Mouse (Mus musculus): ENCODE measurements at regions not wholly inside any gene's neighbourhood (a gene's known extent, or its start where the extent isn't known, plus 50 kb on each side); places are given as distances from the start of the nearest gene placed in this dataset.
"Not testable (repeated sequence)": the region's sequence is repeated elsewhere in the genome, so short reads cannot be mapped to it uniquely, and the experiment has no call there.

DNA sequence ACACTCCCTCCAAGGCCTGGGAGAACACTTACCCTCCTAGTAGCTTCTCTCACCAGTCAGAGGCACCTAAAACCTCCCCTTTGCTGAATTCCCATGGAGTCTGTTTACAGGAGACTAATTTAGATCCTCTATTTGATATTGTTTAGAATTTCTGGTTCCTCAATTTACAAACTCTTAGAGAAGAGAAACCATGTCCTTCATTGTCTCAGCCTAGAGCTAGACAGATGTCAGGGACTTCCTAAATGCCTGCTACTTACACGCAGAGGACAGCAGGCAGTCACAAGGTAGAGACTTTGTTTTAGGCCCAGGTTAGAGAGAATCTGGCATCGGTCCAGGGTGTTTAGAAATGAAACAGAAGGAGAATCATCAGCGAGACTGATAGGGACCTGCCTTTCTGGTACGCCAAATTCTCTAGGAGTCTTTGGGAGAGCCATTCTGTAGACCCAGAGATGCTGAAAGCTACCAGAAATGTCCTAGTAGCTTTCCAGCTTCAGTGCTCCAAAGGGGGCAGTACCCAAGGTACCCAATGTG lies 238.3 kb upstream of the Jarid2 start:
- WGBS = 40% methylated on average over 4 of the region's 4 CpGs
- no peak for ATAC-seq (ENCODE audit: insufficient number of reproducible peaks, insufficient read depth, low FRiP score, low read depth)

DNA sequence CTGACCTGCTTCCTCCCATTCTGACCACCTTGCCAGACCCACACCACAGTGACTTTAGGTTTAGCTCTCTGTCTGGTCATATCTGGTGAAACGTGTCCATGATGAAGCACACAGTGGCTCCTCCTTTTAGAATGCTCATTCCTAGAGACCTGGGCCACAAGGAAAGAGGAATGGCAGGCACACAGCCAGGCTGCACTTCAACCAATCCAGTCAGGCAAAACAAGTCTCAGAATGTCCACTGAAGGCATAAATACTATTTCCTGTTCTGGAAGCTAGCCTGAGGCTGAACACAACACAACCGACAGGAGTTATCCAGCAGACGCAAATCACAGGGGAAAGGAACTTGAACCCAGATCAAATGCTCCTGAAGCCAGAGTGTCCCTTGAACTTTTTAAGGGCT lies 235.4 kb upstream of the Jarid2 start:
- H3K36me3 ChIP-seq (ENCODE audit: control insufficient read depth, insufficient read depth, low read length) = no peaks in the 10 kb centered on the region
- H3K27ac ChIP-seq (replicated peaks in 1 of 2; ENCODE audit: control insufficient read depth in 1 of 2, insufficient read depth in 1 of 2, low read depth in 2 of 2, low read length in 2 of 2) = no peak overlapping the region
- 48% methylated on average over 3 of the region's 3 CpGs for WGBS
- peaks cover 4 to 17% of the 10 kb centered on the region in 2 experiments; a peak in 3 of 4 replicates for H3K4me1 ChIP-seq (ENCODE audit: control insufficient read depth in 2 of 2, insufficient read depth in 2 of 2, low read length in 2 of 2)
- ATAC-seq (ENCODE audit: insufficient number of reproducible peaks, insufficient read depth, low FRiP score, low read depth) = no peak
- H3K27me3 ChIP-seq (ENCODE audit: control insufficient read depth, insufficient read depth, low read length) = no peaks in the 10 kb centered on the region
- H3K4me3 ChIP-seq (ENCODE audit: control insufficient read depth in 1 of 2, insufficient read depth in 1 of 2, low read depth in 1 of 2, low read length in 2 of 2) = no peak overlapping the region
- H3K9me3 ChIP-seq (ENCODE audit: control insufficient read depth, low read length) = no peaks in the 10 kb centered on the region
- no peak overlapping the region for H3K9ac ChIP-seq (ENCODE audit: low read length)
- H3K4me2 ChIP-seq (ENCODE audit: low read length) = no peak overlapping the region

More for the DNA sequence above, 238.3 kb upstream of the Jarid2 start:
- no peaks in the 10 kb centered on the region for H3K27me3 ChIP-seq (ENCODE audit: control insufficient read depth, insufficient read depth, low read length)
- peaks cover 4 to 17% of the 10 kb centered on the region in 2 experiments; a peak in 3 of 4 replicates for H3K4me1 ChIP-seq (ENCODE audit: control insufficient read depth in 2 of 2, insufficient read depth in 2 of 2, low read length in 2 of 2)
- H3K9ac ChIP-seq (ENCODE audit: low read length) = no peak overlapping the region
- H3K4me3 ChIP-seq (ENCODE audit: control insufficient read depth in 1 of 2, insufficient read depth in 1 of 2, low read depth in 1 of 2, low read length in 2 of 2) = no peak overlapping the region
- no peak overlapping the region for H3K27ac ChIP-seq (replicated peaks in 1 of 2; ENCODE audit: control insufficient read depth in 1 of 2, insufficient read depth in 1 of 2, low read depth in 2 of 2, low read length in 2 of 2)
- no peaks in the 10 kb centered on the region for H3K9me3 ChIP-seq (ENCODE audit: control insufficient read depth, low read length)
- H3K4me2 ChIP-seq (ENCODE audit: low read length) = no peak overlapping the region
- H3K36me3 ChIP-seq (ENCODE audit: control insufficient read depth, insufficient read depth, low read length) = no peaks in the 10 kb centered on the region

DNA sequence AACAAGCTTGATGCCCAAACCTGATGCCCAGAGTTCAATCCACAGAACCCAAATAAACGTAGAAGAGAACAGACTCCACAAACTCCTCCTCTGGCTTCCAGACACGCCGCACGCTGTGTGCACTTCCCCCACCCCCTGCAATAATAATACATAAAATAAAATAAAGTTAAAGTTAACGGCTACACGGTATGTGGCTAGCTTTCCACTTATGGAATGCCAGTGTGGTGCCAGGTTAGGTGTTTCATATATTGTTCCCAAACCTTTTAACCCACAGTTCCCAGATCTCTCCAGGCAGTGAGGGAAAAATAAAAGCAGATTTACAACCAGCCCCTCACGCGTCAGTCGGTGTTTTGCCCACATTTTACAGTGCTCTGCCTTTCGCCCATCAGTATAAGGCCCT lies 233.8 kb upstream of the Jarid2 start:
- Histone ChIP-seq H3K27me3 (ENCODE audit: control insufficient read depth, insufficient read depth, low read length) (no peaks in the 10 kb centered on the region), H3K4me2 (ENCODE audit: low read length) (no peak overlapping the region), H3K4me1 (ENCODE audit: control insufficient read depth in 2 of 2, insufficient read depth in 2 of 2, low read length in 2 of 2) (peaks cover 4 to 17% of the 10 kb centered on the region in 2 experiments; a peak in 3 of 4 replicates), H3K4me3 (ENCODE audit: control insufficient read depth in 1 of 2, insufficient read depth in 1 of 2, low read depth in 1 of 2, low read length in 2 of 2) (no peak overlapping the region), H3K9ac (ENCODE audit: low read length) (no peak overlapping the region), H3K9me3 (ENCODE audit: control insufficient read depth, low read length) (no peaks in the 10 kb centered on the region), H3K27ac (replicated peaks in 1 of 2; ENCODE audit: control insufficient read depth in 1 of 2, insufficient read depth in 1 of 2, low read depth in 2 of 2, low read length in 2 of 2) (no peak overlapping the region), H3K36me3 (ENCODE audit: control insufficient read depth, insufficient read depth, low read length) (no peaks in the 10 kb centered on the region)
- no peak for ATAC-seq (ENCODE audit: insufficient number of reproducible peaks, insufficient read depth, low FRiP score, low read depth)
- WGBS = 85% methylated on average over 10 of the region's 10 CpGs

DNA sequence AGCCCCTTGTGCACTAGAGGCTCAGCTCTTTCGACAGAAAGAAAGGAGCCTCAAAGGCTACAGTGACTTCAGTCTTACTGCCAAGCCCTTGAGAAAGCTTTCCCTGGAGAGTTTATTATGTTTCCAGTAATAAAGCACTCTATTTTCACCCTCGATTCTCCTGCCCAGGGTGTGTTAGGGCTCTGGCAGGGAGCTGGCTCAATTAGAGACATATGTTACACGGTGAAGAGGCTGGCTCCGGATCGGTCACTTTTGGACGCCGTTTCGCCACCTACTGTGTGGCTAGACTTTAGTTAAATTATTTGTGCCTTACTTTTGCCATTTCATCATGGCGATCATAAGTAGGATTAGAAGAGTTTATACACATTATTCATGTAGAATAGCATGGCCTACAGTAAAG lies 232.7 kb upstream of the Jarid2 start:
- no peak for ATAC-seq (ENCODE audit: insufficient number of reproducible peaks, insufficient read depth, low FRiP score, low read depth)
- Histone ChIP-seq H3K27ac (replicated peaks in 1 of 2; ENCODE audit: control insufficient read depth in 1 of 2, insufficient read depth in 1 of 2, low read depth in 2 of 2, low read length in 2 of 2) (no peak overlapping the region), H3K36me3 (ENCODE audit: control insufficient read depth, insufficient read depth, low read length) (no peaks in the 10 kb centered on the region), H3K9ac (ENCODE audit: low read length) (no peak overlapping the region), H3K9me3 (ENCODE audit: control insufficient read depth, low read length) (no peaks in the 10 kb centered on the region), H3K4me1 (ENCODE audit: control insufficient read depth in 2 of 2, insufficient read depth in 2 of 2, low read length in 2 of 2) (peaks cover under 1 to 9% of the 10 kb centered on the region in 2 experiments), H3K27me3 (ENCODE audit: control insufficient read depth, insufficient read depth, low read length) (no peaks in the 10 kb centered on the region), H3K4me3 (ENCODE audit: control insufficient read depth in 1 of 2, insufficient read depth in 1 of 2, low read depth in 1 of 2, low read length in 2 of 2) (no peak overlapping the region), H3K4me2 (ENCODE audit: low read length) (no peak overlapping the region)
- whole genome bisulfite sequencing = 83% methylated on average over 9 of the region's 9 CpGs

DNA sequence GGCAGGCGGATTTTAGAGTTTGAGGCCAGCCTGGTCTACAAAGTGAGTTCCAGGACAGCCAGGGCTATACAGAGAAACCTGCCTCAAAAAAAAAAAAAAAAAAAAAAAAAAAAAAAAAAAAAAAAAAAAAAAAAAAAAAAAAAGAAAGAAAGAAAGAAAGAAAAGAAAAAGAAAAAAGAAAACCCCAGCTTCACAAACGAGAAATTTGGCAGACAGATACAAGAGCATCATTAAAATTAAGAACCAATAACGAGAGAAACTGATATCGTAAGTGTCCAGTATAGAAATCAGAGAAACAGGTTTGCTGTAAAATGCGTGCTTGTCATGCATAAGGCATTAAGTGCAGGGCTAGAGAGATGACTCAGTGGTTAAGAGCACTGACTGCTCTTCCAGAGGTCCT lies 228.4 kb upstream of the Jarid2 start:
- not testable (repeated sequence) for H3K36me3 ChIP-seq (ENCODE audit: control insufficient read depth, insufficient read depth, low read length); H3K27ac ChIP-seq (replicated peaks in 1 of 2; ENCODE audit: control insufficient read depth in 1 of 2, insufficient read depth in 1 of 2, low read depth in 2 of 2, low read length in 2 of 2); H3K9me3 ChIP-seq (ENCODE audit: control insufficient read depth, low read length); H3K4me3 ChIP-seq (ENCODE audit: control insufficient read depth in 1 of 2, insufficient read depth in 1 of 2, low read depth in 1 of 2, low read length in 2 of 2); ATAC-seq (ENCODE audit: insufficient number of reproducible peaks, insufficient read depth, low FRiP score, low read depth); H3K27me3 ChIP-seq (ENCODE audit: control insufficient read depth, insufficient read depth, low read length); H3K9ac ChIP-seq (ENCODE audit: low read length); H3K4me2 ChIP-seq (ENCODE audit: low read length)
- peaks cover 17 to 20% of the 10 kb centered on the region in 2 experiments for H3K4me1 ChIP-seq (ENCODE audit: control insufficient read depth in 2 of 2, insufficient read depth in 2 of 2, low read length in 2 of 2)
- 86% methylated on average over 5 of the region's 5 CpGs for WGBS

DNA sequence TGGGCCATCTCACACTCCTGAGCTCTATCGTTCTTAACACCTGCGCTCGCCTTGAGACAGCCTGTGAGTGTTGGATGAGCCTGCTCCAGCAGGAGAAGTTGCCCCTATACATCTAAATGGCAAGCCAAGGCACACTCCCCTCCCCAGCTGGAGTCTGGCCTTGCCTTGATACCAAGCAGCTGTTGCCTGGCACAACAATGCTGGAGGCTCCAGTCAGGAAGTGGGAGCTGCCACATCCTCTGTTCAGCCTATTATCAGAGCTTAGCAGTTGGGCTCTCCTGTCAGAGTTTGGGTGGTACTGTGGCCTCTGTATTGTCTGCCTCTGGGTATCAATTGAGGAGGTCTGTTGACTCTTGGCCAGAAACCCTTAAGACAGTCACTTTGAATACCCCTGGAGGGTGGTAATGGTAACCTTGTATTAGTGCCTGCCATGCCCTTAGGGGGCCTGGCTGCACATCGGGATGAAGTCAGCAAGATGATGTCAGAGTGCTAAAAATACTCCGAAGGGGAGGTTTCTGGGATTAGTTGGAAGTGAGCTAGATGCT lies 227.4 kb upstream of the Jarid2 start:
- H3K9me3 ChIP-seq (ENCODE audit: control insufficient read depth, low read length) = no peaks in the 10 kb centered on the region
- H3K4me1 ChIP-seq (ENCODE audit: control insufficient read depth in 2 of 2, insufficient read depth in 2 of 2, low read length in 2 of 2) = peaks cover 17 to 20% of the 10 kb centered on the region in 2 experiments
- ATAC-seq (ENCODE audit: insufficient number of reproducible peaks, insufficient read depth, low FRiP score, low read depth) = peak; percentile 75
- WGBS = 36% methylated on average over 5 of the region's 5 CpGs
- no peaks in the 10 kb centered on the region for H3K27me3 ChIP-seq (ENCODE audit: control insufficient read depth, insufficient read depth, low read length)
- no peak overlapping the region for H3K9ac ChIP-seq (ENCODE audit: low read length)
- no peak overlapping the region for H3K4me3 ChIP-seq (ENCODE audit: control insufficient read depth in 1 of 2, insufficient read depth in 1 of 2, low read depth in 1 of 2, low read length in 2 of 2)
- H3K36me3 ChIP-seq (ENCODE audit: control insufficient read depth, insufficient read depth, low read length) = no peaks in the 10 kb centered on the region
- no peak overlapping the region; the same call in 1 of the 2 replicates for H3K4me2 ChIP-seq (ENCODE audit: low read length)
- peak overlapping the region; percentile 82 to 84 for H3K27ac ChIP-seq (replicated peaks in 1 of 2; ENCODE audit: control insufficient read depth in 1 of 2, insufficient read depth in 1 of 2, low read depth in 2 of 2, low read length in 2 of 2)

DNA sequence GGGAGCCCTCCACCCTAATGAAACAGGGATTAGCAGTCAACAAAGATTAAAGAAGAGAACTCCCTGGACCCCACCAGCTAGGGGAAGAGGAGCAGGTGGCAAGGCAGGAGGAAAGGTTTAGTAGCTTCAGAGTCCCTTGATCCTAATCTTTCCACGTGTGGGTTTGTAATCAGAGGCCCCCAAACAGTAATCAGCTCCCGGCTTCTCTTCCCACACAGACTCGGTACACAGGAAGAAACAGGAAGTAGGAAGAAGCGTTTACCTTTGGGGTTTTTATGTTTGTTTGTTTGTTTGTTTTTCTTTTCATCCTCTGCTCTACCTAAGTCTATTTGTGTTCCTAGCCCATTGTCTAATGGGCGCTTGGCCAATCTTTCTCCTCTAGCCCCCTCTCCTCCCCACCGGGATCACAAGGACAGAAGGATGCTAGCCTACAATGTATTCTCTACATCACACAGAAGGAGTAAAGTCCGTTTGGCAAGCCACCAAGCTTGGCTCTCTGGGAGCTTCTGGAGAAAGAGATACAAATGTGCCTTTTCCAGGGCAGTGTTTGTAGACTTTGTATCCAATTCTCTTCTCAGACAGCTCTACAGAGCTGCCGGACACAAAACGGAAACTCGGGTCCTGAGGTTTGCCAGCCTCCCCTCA lies 226.5 kb upstream of the Jarid2 start:
- H3K4me3 ChIP-seq (ENCODE audit: control insufficient read depth in 1 of 2, insufficient read depth in 1 of 2, low read depth in 1 of 2, low read length in 2 of 2) = no peak overlapping the region
- H3K36me3 ChIP-seq (ENCODE audit: control insufficient read depth, insufficient read depth, low read length) = no peaks in the 10 kb centered on the region
- H3K4me2 ChIP-seq (ENCODE audit: low read length) = 0 out of 2 replicates have a peak overlapping the region, but pooled peaks have one; percentile 2
- no peak for ATAC-seq (ENCODE audit: insufficient number of reproducible peaks, insufficient read depth, low FRiP score, low read depth)
- peaks cover 17 to 20% of the 10 kb centered on the region in 2 experiments for H3K4me1 ChIP-seq (ENCODE audit: control insufficient read depth in 2 of 2, insufficient read depth in 2 of 2, low read length in 2 of 2)
- WGBS = 56% methylated on average over 10 of the region's 10 CpGs
- no peaks in the 10 kb centered on the region for H3K27me3 ChIP-seq (ENCODE audit: control insufficient read depth, insufficient read depth, low read length)
- H3K9ac ChIP-seq (ENCODE audit: low read length) = 0 out of 2 replicates have a peak overlapping the region, but pooled peaks have one; percentile 30
- H3K27ac ChIP-seq (replicated peaks in 1 of 2; ENCODE audit: control insufficient read depth in 1 of 2, insufficient read depth in 1 of 2, low read depth in 2 of 2, low read length in 2 of 2) = peak overlapping the region; percentile 56 to 82
- no peaks in the 10 kb centered on the region for H3K9me3 ChIP-seq (ENCODE audit: control insufficient read depth, low read length)
